Mouse (Mus musculus): ENCODE measurements around the gene Crtac1. TPM values are rescaled to one million over a fixed set of nuclear protein-coding genes. Genes with fewer than 3 reads are reported as not detected.

The Crtac1 gene
- polyA plus RNA-seq, 1 experiment from 2014 or later: 0.10 TPM

GRCm38 (mm10) chr19:42316525-42316924, 115.1 kb downstream of the Crtac1 start:
- Histone ChIP-seq H3K36me3 (ENCODE audit: control insufficient read depth, insufficient read depth, low read length) (no peaks in the 10 kb centered on the region), H3K4me1 (replicated peaks; ENCODE audit: control insufficient read depth, insufficient read depth, low read length) (no peaks in the 10 kb centered on the region), H3K4me2 (no peak overlapping the region), H3K9me3 (ENCODE audit: control insufficient read depth, low read length) (no peaks in the 10 kb centered on the region), H3K27me3 (replicated peaks; ENCODE audit: control insufficient read depth, insufficient read depth, low read length) (peaks cover 15% of the 10 kb centered on the region; the same call in 1 of the 2 replicates), H3K4me3 (ENCODE audit: low read depth, low read length) (no peak overlapping the region), H3K27ac (ENCODE audit: low read depth, low read length) (no peak overlapping the region), H3K9ac (ENCODE audit: low read depth, low read length) (no peak overlapping the region)
- DNase-seq (ENCODE audit: low spot score) (no peak), ATAC-seq (replicated peaks; ENCODE audit: low FRiP score) (no peak)
- 82% methylated on average over 2 of the region's 2 CpGs for WGBS

DNA sequence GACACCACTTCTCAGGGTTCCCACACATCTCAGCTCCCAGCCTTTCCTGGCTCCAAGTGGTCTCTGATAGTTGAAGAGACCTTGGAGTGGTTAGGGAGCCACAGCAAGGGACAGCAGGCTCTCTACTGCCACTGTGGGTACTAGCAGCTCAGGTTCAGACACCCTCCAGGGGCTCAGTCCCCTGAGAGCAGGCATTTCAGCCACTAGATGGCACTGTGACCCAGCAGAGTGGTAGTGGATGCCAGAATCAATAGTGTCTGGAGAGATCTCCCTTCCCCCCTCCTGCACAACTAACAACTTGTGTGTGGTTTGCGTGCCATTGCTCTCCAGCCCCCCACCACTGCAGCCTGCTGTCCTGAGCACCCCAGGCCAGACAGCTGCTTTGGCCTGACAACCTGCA, 115.7 kb downstream of the Crtac1 start:
- Histone ChIP-seq H3K9ac (ENCODE audit: low read depth, low read length) (no peak overlapping the region), H3K4me3 (ENCODE audit: low read depth, low read length) (no peak overlapping the region), H3K4me1 (replicated peaks; ENCODE audit: control insufficient read depth, insufficient read depth, low read length) (no peaks in the 10 kb centered on the region), H3K27me3 (replicated peaks; ENCODE audit: control insufficient read depth, insufficient read depth, low read length) (peaks cover 15% of the 10 kb centered on the region; the same call in 1 of the 2 replicates), H3K4me2 (no peak overlapping the region), H3K9me3 (ENCODE audit: control insufficient read depth, low read length) (no peaks in the 10 kb centered on the region), H3K27ac (ENCODE audit: low read depth, low read length) (no peak overlapping the region), H3K36me3 (ENCODE audit: control insufficient read depth, insufficient read depth, low read length) (no peaks in the 10 kb centered on the region)
- WGBS: 0% methylated on average over 1 of the region's 1 CpGs
- DNase-seq (ENCODE audit: low spot score) (peak; percentile 73), ATAC-seq (replicated peaks; ENCODE audit: low FRiP score) (0 out of 2 replicates have a peak, but pooled peaks have one; percentile 31)

GRCm38 (mm10) chr19:42315070-42315679, 116.4 kb downstream of the Crtac1 start:
- H3K4me1 ChIP-seq (replicated peaks; ENCODE audit: control insufficient read depth, insufficient read depth, low read length): no peaks in the 10 kb centered on the region
- H3K9me3 ChIP-seq (ENCODE audit: control insufficient read depth, low read length): no peaks in the 10 kb centered on the region
- no peak overlapping the region for H3K4me3 ChIP-seq (ENCODE audit: low read depth, low read length)
- no peak overlapping the region for H3K27ac ChIP-seq (ENCODE audit: low read depth, low read length)
- no peaks in the 10 kb centered on the region for H3K36me3 ChIP-seq (ENCODE audit: control insufficient read depth, insufficient read depth, low read length)
- no peak for ATAC-seq (replicated peaks; ENCODE audit: low FRiP score)
- no peak overlapping the region for H3K9ac ChIP-seq (ENCODE audit: low read depth, low read length)
- WGBS: 69% methylated on average over 6 of the region's 6 CpGs
- no peak for DNase-seq (ENCODE audit: low spot score)
- no peak overlapping the region for H3K4me2 ChIP-seq
- H3K27me3 ChIP-seq (replicated peaks; ENCODE audit: control insufficient read depth, insufficient read depth, low read length): peaks cover 15% of the 10 kb centered on the region; the same call in 1 of the 2 replicates

DNA sequence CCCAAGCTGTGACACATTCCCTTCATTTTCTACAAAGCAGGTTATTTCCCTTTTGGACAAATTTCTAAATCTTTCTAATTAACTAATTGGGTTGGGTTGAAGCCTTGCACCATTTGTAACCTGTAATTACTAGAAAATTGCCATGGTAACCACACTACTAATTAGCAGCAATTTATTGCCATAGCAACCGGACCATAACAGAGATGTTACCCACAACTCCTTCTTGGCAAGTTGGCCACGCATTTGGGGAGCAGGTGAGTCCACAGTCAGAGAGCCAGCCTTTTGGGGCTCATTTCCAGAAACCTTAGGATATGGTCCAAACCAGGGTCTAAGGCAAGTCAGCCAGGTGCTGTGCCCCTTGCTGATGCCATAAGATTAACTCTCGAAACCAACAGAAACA, 119.4 kb downstream of the Crtac1 start:
- H3K4me3 ChIP-seq (ENCODE audit: low read depth, low read length): no peak overlapping the region
- no peaks in the 10 kb centered on the region; the same call in 1 of the 2 replicates for H3K4me1 ChIP-seq (replicated peaks; ENCODE audit: control insufficient read depth, insufficient read depth, low read length)
- H3K27ac ChIP-seq (ENCODE audit: low read depth, low read length): no peak overlapping the region
- H3K4me2 ChIP-seq: no peak overlapping the region
- ATAC-seq (replicated peaks; ENCODE audit: low FRiP score) (no peak), DNase-seq (ENCODE audit: low spot score) (no peak)
- H3K36me3 ChIP-seq (ENCODE audit: control insufficient read depth, insufficient read depth, low read length): no peaks in the 10 kb centered on the region
- 80% methylated on average over 3 of the region's 3 CpGs for WGBS
- H3K9me3 ChIP-seq (ENCODE audit: control insufficient read depth, low read length): no peaks in the 10 kb centered on the region
- no peak overlapping the region for H3K9ac ChIP-seq (ENCODE audit: low read depth, low read length)
- peaks cover 5% of the 10 kb centered on the region; the same call in 1 of the 2 replicates for H3K27me3 ChIP-seq (replicated peaks; ENCODE audit: control insufficient read depth, insufficient read depth, low read length)

GRCm38 (mm10) chr19:42311332-42311731, 120.3 kb downstream of the Crtac1 start:
- Histone ChIP-seq H3K27ac (ENCODE audit: low read depth, low read length) (no peak overlapping the region), H3K9ac (ENCODE audit: low read depth, low read length) (no peak overlapping the region), H3K27me3 (replicated peaks; ENCODE audit: control insufficient read depth, insufficient read depth, low read length) (no peaks in the 10 kb centered on the region), H3K36me3 (ENCODE audit: control insufficient read depth, insufficient read depth, low read length) (no peaks in the 10 kb centered on the region), H3K4me3 (ENCODE audit: low read depth, low read length) (no peak overlapping the region), H3K4me1 (replicated peaks; ENCODE audit: control insufficient read depth, insufficient read depth, low read length) (peaks cover 5% of the 10 kb centered on the region; the same call in 1 of the 2 replicates), H3K9me3 (ENCODE audit: control insufficient read depth, low read length) (no peaks in the 10 kb centered on the region), H3K4me2 (no peak overlapping the region)
- DNase-seq (ENCODE audit: low spot score) (no peak), ATAC-seq (replicated peaks; ENCODE audit: low FRiP score) (no peak)
- 24% methylated on average over 2 of the region's 2 CpGs for WGBS

DNA sequence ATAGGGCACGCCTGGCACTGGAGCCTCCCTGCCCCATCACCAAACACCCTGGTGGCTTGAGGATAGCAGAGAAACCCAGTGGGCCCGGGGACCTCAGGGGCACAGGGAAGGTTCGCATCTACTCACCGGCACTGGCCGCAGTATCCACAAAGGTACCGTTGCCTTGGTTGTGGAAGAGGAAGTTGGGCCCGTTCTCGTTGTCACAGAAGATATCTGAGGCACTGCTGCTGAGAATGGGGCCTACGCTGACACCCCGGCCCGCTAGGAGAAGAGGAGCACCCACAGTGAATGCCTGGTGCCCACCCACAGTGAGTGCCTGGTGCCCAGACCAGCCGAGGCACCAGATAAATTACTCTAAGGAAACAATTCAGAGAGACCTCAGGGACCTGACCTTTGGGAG, 122.7 kb downstream of the Crtac1 start:
- peaks cover 5% of the 10 kb centered on the region; the same call in 1 of the 2 replicates for H3K4me1 ChIP-seq (replicated peaks; ENCODE audit: control insufficient read depth, insufficient read depth, low read length)
- no peaks in the 10 kb centered on the region for H3K9me3 ChIP-seq (ENCODE audit: control insufficient read depth, low read length)
- ATAC-seq (replicated peaks; ENCODE audit: low FRiP score) (no peak), DNase-seq (ENCODE audit: low spot score) (no peak)
- H3K27me3 ChIP-seq (replicated peaks; ENCODE audit: control insufficient read depth, insufficient read depth, low read length): no peaks in the 10 kb centered on the region
- H3K36me3 ChIP-seq (ENCODE audit: control insufficient read depth, insufficient read depth, low read length): no peaks in the 10 kb centered on the region
- H3K4me2 ChIP-seq: no peak overlapping the region
- no peak overlapping the region for H3K9ac ChIP-seq (ENCODE audit: low read depth, low read length)
- no peak overlapping the region for H3K4me3 ChIP-seq (ENCODE audit: low read depth, low read length)
- WGBS: 65% methylated on average over 12 of the region's 12 CpGs
- no peak overlapping the region for H3K27ac ChIP-seq (ENCODE audit: low read depth, low read length)

GRCm38 (mm10) chr19:42307019-42307418, 124.6 kb downstream of the Crtac1 start:
- ATAC-seq (replicated peaks; ENCODE audit: low FRiP score) (no peak), DNase-seq (ENCODE audit: low spot score) (no peak)
- Histone ChIP-seq H3K4me3 (ENCODE audit: low read depth, low read length) (no peak overlapping the region), H3K27ac (ENCODE audit: low read depth, low read length) (no peak overlapping the region), H3K27me3 (replicated peaks; ENCODE audit: control insufficient read depth, insufficient read depth, low read length) (no peaks in the 10 kb centered on the region), H3K4me2 (no peak overlapping the region), H3K36me3 (ENCODE audit: control insufficient read depth, insufficient read depth, low read length) (no peaks in the 10 kb centered on the region), H3K4me1 (replicated peaks; ENCODE audit: control insufficient read depth, insufficient read depth, low read length) (peaks cover 5% of the 10 kb centered on the region; the same call in 1 of the 2 replicates), H3K9me3 (ENCODE audit: control insufficient read depth, low read length) (no peaks in the 10 kb centered on the region), H3K9ac (ENCODE audit: low read depth, low read length) (no peak overlapping the region)
- WGBS: 9% methylated on average over 8 of the region's 8 CpGs

DNA sequence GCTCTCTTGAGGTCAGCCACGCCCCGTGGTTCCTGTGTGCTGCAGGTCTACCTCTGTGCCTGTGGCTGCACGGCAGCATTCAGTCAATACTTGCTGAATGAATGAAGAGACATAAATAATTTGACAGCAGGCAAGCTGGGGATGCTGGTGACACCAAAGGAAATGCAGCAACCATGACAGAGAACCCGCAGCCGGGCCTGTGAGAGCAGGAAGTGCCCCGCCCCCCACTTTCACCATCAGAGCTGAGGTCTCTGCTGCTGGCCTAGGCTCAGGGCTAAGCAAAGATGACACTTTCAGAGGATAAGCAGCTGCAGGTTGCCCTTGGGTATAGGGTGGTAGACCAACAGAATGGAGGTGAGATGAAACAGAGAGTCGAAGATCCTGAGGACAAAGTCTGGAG, 125.4 kb downstream of the Crtac1 start:
- no peaks in the 10 kb centered on the region for H3K27me3 ChIP-seq (replicated peaks; ENCODE audit: control insufficient read depth, insufficient read depth, low read length)

DNA sequence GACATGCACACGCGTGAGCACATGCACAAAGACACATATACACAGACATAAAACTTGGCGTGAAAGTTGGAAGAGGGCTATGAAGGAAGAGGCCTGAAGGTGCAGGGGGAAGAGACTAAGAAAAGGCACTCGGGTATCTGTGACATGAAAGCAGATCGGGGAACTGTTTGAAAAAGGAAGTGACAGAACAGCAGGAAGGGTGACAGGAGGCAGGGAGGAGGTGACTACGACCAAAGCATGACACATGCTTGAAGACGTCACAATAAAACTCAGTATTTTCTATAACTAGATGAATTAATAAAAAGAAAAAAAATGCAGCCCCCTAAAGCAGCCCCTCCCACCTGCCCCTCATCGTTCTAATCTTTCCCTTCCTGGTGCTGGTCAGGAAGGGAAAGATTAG, 125.8 kb downstream of the Crtac1 start:
- DNase-seq (ENCODE audit: low spot score): no peak
- no peak for ATAC-seq (replicated peaks; ENCODE audit: low FRiP score)
- no peak overlapping the region for H3K9ac ChIP-seq (ENCODE audit: low read depth, low read length)
- 44% methylated on average over 8 of the region's 8 CpGs for WGBS
- no peak overlapping the region for H3K27ac ChIP-seq (ENCODE audit: low read depth, low read length)
- H3K4me1 ChIP-seq (replicated peaks; ENCODE audit: control insufficient read depth, insufficient read depth, low read length): peaks cover 5% of the 10 kb centered on the region; the same call in 1 of the 2 replicates
- no peaks in the 10 kb centered on the region for H3K9me3 ChIP-seq (ENCODE audit: control insufficient read depth, low read length)
- H3K4me3 ChIP-seq (ENCODE audit: low read depth, low read length): no peak overlapping the region
- H3K4me2 ChIP-seq: no peak overlapping the region
- no peaks in the 10 kb centered on the region for H3K36me3 ChIP-seq (ENCODE audit: control insufficient read depth, insufficient read depth, low read length)
- H3K27me3 ChIP-seq (replicated peaks; ENCODE audit: control insufficient read depth, insufficient read depth, low read length): no peaks in the 10 kb centered on the region

More for the DNA sequence above, 125.4 kb downstream of the Crtac1 start:
- WGBS: 35% methylated on average over 7 of the region's 7 CpGs
- DNase-seq (ENCODE audit: low spot score) (no peak), ATAC-seq (replicated peaks; ENCODE audit: low FRiP score) (no peak)
- no peaks in the 10 kb centered on the region for H3K9me3 ChIP-seq (ENCODE audit: control insufficient read depth, low read length)
- no peak overlapping the region for H3K9ac ChIP-seq (ENCODE audit: low read depth, low read length)
- no peak overlapping the region for H3K4me2 ChIP-seq
- H3K36me3 ChIP-seq (ENCODE audit: control insufficient read depth, insufficient read depth, low read length): no peaks in the 10 kb centered on the region
- no peak overlapping the region for H3K27ac ChIP-seq (ENCODE audit: low read depth, low read length)
- no peak overlapping the region for H3K4me3 ChIP-seq (ENCODE audit: low read depth, low read length)
- peaks cover 5% of the 10 kb centered on the region; the same call in 1 of the 2 replicates for H3K4me1 ChIP-seq (replicated peaks; ENCODE audit: control insufficient read depth, insufficient read depth, low read length)

Data from liver, embryonic 11.5 days (tissue).